Mouse (Mus musculus) 3T3-L1 (cell line): ENCODE data around the gene Slc25a39.

Source experiments
- DNase-seq: peaks from one replicate; pipeline ENCODE4 v3.0.0-alpha.2; 2015; ENCODE audit warnings: low read depth, low spot score

Gene Slc25a39

DNA sequence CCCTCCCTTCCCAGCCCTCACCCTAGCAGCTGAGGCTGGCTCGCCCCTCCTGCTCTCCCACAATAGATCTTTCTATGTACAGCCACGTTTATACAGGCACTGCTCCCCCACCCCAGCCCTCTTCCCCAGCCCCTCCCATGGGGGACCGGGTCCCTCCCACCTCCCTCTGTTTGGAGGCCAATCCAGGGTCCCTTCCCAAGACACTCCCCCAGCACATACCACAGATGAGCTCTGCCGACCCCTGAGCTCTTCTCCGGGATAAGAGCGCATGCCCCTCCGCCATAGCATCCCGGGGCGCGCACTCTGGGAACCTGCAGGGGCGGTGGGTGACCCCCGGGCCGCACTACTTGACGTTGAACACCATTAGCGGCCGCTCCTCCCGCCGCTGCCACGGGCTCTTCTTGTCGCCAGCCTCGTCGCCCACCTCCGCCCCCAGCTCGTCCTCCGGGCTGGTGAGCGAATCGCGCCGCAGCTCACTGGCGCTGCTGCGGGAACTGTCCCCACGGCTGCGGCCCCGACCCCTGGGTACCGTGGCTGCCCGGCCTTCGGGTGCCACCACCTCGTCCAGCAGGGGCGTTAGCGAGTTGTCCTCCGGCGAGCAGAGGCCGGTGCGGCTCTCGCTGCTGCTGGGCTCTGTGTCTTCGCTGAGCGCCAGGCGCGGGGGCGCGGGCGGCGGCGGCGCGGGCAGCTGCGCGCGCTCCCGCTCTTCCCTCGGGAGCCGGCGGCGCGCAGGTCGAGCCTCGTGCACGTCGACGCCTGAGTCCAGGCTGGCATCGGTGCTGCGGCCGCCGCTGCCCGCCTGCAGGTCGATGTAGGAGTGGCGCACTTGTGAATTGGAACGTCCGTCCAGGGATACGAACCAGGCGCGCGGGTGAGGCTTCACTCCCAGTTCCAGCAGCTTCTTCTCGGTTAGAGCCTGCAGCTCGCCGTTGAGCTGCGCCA lies 29.6 kb upstream of the Slc25a39 start:
- no peak for DNase-seq

DNA sequence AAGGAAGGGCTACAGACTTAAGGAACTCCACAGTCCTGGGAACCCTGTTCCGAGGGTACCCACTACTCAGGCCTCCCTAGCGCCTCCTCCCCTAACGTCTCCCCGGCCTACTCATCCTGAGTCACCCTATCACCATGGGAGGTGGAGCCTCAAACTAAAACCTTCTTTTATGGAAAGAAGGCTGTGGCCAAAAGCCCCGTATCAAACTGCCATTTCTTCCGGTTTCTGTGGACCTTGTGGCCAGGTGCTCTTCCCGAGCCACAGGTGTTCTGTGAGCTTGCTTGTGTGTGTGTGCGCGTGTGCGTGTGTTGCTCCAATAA lies 28.7 kb upstream of the Slc25a39 start:
- DNase-seq: no peak

DNA sequence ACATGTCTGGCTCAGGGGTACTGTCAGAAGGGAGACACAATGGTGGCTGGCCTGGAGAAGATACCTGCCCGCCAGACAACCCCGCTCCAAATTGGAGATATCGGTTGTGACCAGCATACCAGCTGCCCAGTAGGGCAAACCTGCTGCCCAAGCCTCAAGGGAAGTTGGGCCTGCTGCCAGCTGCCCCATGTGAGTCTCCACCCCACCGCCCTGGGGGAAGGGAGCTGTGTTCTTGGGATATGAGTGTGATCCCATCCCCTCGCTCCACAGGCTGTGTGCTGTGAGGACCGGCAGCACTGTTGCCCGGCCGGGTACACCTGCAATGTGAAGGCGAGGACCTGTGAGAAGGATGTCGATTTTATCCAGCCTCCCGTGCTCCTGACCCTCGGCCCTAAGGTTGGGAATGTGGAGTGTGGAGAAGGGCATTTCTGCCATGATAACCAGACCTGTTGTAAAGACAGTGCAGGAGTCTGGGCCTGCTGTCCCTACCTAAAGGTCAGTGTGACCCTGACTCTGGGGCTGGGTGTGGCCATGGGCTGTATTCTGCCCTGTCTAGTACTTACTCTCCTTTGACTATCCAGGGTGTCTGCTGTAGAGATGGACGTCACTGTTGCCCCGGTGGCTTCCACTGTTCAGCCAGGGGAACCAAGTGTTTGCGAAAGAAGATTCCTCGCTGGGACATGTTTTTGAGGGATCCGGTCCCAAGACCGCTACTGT lies 28.2 kb upstream of the Slc25a39 start:
- DNase-seq: no peak

DNA sequence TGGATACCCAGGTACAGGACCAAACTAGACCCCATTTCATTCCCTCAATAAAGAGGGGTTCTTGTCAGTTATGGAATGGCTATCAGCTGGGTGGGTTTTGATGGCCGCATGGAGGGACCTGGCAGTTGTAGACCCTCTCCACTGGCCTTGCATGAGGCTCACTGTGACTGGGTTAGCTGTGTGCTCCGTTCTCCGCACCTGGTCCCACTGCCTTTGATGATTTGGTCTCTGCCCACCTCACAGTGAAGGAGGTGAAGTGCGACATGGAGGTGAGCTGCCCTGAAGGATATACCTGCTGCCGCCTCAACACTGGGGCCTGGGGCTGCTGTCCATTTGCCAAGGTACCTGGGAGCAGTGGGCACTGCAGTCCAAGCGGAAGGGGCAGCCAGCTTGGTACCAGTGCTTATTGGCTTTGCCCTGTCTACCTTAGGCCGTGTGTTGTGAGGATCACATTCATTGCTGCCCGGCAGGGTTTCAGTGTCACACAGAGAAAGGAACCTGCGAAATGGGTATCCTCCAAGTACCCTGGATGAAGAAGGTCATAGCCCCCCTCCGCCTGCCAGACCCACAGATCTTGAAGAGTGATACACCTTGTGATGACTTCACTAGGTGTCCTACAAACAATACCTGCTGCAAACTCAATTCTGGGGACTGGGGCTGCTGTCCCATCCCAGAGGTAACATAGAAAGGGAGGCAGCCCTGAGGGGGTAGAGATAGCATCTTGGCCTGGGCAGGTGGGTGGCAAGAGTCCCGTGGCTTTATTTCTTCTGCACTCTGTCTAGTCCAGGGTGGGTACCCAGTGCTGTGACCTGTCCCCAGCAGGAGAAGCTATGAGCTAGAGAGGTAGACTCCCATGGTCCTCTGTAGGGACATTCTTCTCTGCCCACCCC lies 27.3 kb upstream of the Slc25a39 start:
- no peak for DNase-seq

- peak; percentile 97 for DNase-seq
These were observed 26.7 kb upstream of the Slc25a39 start for GRCm38 (mm10) chr11:102434406-102434805.

- DNase-seq: no peak
These were observed 26.1 kb upstream of the Slc25a39 start for GRCm38 (mm10) chr11:102433866-102434265.

GRCm38 (mm10) chr11:102432896-102433295 lies 25.1 kb upstream of the Slc25a39 start:
- DNase-seq: no peak

- DNase-seq: no peak
These were observed 24.5 kb upstream of the Slc25a39 start for GRCm38 (mm10) chr11:102432115-102432843.

- no peak for DNase-seq
These were observed 24.0 kb upstream of the Slc25a39 start for GRCm38 (mm10) chr11:102431728-102432114.

DNA sequence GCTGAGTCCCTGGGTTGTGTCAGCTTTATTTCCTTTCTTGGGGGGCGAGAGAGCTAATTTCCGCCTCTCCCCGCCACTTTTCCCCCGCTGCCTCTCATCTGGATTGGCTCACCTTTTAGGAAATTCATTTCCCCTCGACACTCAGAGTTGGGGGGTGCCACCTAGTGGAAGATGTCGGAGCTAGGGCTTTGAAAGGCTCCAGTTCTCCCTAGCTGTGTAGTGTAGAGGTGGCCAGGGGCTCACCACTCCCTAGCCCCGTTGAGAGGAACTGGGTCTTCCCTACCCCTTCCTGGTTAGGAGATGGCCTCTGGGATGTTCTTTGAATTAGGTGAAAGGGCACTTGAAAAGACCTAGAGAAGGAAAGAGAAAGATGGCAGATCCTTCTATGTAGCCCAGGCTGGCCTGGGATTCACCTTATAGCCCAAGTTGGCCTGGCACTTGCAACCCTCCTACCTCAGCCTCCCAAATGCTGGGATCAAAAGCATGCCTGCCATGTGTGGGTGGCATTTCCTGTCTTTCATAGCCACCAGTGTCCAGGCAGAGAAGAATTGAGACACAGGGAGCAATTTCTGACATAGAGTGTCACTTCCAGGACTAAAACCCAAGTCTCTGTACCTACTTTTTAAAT lies 23.4 kb upstream of the Slc25a39 start:
- DNase-seq: peak; percentile 92

DNA sequence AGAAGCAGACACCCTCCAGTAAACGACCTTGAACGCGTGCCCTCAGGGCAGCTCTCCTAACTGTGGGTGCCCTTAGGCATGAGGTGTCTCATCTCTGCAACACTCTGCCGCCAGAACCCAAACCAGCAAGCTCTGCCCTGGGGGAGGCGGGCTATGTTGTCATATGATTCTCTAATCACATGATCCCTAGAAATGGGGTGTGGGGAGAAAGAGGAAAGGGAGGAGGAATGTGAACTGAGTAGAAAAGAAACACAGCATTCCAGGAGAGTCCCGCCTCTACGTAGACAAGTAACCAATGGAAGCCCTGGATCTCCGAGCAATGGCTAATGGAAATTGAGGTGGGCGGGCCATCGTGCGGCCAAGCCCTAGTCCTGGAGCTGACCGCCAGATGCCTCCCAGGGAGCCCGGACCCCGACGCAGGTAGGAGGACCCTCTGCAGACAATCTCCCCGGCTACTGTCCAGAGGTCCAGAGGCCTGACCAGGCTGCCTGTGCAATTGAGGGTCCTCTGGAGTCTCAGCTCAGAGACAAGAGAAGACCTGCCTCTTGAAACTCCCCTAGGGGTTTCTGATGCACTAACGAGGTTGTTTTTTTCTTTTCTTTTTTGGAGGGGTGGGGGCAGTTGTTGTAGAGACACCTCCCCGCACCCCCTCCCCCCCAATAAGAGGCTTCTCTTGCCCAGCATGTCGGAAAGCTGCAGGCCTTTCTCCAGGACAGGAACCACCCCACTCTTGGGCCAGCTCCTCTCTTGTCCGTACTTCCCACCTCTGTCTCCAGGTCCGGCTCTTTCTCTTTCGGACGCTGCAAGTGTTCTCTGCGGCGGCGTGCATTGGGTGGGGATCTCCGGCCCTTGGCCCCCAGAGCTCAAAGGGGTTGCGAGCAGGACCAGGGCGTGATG lies 22.6 kb upstream of the Slc25a39 start, which contains the start of gene Grn:
Gene Grn, plus strand, starts transcription at position 195 of the 897 bp plus-strand sequence.
- peak; percentile 99 for DNase-seq

DNA sequence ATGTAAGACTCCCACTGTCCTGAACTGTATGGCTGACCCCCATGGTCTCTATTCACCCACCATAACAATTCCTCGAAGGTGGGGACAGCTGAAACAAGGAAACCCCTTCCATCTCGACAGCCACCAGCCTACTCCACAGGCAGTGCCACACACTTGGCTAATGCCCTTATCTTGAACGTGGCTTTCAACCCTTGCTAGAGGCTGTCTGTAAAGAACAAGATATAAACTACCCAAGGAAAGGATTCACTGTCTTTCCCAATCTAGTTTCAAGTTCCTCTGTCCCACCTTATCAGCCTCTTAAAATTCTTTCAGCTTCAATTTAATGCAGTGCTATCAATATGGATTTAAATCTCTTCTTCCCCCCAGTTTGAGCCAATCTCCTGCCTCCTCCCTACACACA lies 21.8 kb upstream of the Slc25a39 start:
- DNase-seq: no peak

DNA sequence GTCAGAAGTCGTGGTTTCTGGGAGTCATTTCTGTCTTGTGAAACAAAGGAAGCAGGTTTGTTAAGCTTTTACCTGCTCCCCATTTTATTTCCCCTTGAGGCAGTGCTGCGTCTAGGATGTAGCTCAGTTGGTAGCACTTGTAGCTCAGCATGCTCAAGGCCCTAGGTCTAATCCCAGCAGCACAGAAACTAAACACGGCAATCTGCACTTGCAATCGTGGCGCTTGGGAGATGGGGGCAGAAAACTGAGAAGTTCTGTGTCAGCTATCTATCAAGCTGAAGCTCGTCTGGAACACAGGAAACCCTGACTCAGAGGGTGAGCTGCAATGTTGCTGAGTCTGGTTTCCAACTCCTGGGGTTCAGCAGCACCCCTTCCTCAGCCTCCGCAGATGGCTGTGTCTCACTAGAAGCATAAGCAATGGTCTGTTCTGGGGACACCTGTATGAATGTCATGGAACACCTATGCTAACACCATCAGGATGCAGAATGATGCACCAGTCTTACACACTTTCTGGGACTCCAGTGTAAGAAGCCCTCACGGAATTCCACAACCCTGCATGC lies 21.3 kb upstream of the Slc25a39 start:
- DNase-seq: no peak

- no peak for DNase-seq
These were observed 18.0 kb upstream of the Slc25a39 start for GRCm38 (mm10) chr11:102425555-102426316.

- peak; percentile 90 for DNase-seq
These were observed 16.9 kb upstream of the Slc25a39 start for GRCm38 (mm10) chr11:102424666-102425065.

- DNase-seq: no peak
These were observed 13.8 kb upstream of the Slc25a39 start for GRCm38 (mm10) chr11:102421559-102421958.

DNA sequence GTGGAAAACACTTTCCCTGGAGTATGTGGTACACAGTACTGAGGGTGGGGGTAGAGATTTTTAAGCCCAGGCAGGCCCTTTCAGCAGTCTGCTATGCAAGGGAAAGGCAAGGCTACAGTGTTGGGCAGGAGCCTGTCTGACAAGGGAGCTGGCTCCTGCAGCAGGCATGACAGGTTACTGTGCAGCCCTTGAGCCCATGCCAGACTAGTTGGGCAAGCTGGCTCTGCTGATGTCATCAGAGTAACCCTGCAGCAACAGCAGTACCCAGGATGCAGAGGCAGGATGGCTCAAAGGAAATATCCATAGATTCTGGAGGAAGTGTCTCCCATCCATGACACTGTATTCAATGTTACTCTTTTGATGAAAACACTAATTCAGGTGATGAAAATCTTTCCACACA lies 11.1 kb upstream of the Slc25a39 start:
- no peak for DNase-seq

- no peak for DNase-seq
These were observed 9.4 kb upstream of the Slc25a39 start for GRCm38 (mm10) chr11:102417160-102417559.
